Mouse (Mus musculus) heart, adult 2 months (tissue): Measurements from ENCODE around the gene Fgd1.

Source experiments
- CTCF ChIP-seq: fragments of 200-600 bp; IDR thresholded peaks from 2 replicates; pipeline ENCODE4 v1.8.1; 2022; ENCODE audit warnings: antibody characterized with exemption, mild to moderate bottlenecking, moderate library complexity
- EP300 ChIP-seq: fragments of 200-500 bp; IDR thresholded peaks from 2 replicates; pipeline ENCODE4 v1.6.1; 2011; ENCODE audit warnings: low read depth, low read length, control low read depth; ENCODE audit not compliant: insufficient read depth

- no peak for TF ChIP-seq CTCF
- TF ChIP-seq EP300, result no peak
Measured at GRCm38 (mm10) chrX:151067876-151068275, 21.9 kb downstream of the Fgd1 start.
